Mouse (Mus musculus): ENCODE data around the gene Olfr958.
A peak's percentile ranks its signal among the peaks of the same experiment; 100 is the strongest.

The Olfr958 gene

DNA sequence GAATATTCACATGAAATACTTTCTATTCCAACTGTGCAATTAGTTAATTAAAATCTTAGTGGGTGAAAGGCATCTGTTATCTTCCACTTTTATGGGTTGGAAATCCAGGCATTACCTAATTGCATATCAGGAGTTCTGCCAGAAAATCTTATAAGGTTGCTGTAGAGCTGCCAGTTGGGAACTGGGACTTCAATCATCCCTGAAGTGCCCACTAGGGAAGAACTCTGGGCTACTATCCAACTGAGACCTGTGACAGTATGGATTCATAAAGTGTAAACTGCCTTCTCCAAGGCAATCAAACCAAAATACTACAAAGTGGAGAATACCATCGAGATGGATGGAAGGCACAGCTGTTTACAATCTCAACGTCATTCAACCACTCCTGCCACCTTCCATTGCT is at the start of gene Olfr958:
TSS of gene Olfr958 (minus strand) at position 109 of the 400 bp plus-strand sequence.
- no peak for DNase-seq (ENCODE audit: low spot score in 2 of 2)

DNA sequence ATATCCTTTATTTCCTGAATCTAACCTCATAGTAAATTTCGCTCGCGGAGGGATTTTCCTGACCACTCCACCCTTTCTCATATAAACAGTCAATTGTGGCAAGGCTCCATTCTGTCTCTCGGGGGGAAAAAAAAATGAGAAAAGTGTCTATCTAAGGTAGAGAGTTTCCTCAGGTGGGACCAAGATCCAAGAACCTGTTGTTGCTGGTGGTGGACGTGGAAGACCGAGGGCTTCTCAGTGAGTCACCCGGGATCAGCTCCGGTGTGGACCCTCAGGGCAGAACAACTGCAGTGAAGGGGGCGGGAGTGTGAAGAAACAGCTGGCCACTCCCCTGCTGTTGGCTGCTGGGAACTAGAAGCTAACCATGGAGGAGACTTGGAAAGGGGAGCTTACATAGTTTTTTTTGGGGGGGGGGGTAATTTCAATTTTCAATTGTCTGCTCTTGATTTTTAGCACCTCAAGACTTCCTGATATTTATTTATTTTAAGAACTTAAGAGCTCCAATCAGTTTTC is 49.5 kb upstream of the Olfr958 start:
- DNase-seq (ENCODE audit: low spot score in 2 of 2), result peak; percentile 26 to 65

DNA sequence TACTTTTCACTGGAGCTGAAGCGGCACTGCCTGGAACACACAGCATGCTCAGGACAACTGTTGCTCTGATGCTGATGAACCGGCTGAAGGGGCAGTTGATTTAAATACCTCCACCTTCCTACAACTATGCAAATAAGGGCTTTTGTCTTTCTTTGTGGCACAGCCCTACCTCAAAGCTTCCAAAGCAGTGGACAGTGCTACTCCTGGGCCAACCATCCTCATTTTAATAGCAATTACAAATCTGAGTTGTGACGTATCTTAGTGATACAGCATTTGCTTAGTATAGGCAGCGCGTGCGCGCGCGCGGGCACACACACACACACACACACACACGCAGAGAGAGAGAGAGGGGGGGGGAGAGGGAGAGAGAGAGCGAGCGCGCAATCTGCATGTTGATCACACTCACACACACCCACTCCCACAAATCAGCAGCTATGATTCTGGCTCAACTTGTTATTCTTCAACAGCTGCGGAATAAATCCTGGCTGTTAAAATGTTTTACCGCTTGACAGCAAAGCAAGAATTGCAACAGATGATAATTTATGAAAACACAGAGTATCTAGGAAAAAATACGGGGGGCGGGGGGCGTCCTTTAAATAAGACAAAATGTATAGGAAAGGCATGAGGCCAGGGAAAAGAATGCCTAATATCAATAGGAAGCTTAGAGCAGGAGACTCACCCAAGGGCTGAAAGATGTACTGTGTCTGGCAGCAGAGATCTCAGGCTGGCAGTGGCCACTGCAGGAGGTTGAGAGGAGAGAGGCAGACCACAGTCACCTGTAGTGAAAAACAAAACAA is 48.9 kb upstream of the Olfr958 start:
- no peak for DNase-seq (ENCODE audit: low spot score in 2 of 2)

DNA sequence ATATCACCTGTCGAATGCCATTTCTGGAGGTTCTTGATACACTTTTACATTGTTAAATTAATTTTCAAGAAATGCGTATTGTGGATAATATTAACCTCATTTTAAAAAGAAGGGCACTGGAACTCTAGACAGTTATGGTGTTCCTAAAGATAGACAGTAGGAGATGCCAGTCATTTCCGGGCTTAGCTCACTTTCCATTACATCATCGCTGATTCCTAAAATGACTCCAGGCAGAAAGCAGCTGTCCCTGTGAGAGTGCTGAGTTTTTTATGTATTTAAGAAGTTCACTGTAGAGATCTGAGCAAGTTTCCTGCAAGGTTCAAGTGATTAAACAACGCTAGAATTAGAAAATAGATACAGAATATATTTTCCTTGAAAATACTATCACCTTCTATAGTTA is 23.2 kb upstream of the Olfr958 start:
- DNase-seq (ENCODE audit: low spot score in 2 of 2), result no peak

DNA sequence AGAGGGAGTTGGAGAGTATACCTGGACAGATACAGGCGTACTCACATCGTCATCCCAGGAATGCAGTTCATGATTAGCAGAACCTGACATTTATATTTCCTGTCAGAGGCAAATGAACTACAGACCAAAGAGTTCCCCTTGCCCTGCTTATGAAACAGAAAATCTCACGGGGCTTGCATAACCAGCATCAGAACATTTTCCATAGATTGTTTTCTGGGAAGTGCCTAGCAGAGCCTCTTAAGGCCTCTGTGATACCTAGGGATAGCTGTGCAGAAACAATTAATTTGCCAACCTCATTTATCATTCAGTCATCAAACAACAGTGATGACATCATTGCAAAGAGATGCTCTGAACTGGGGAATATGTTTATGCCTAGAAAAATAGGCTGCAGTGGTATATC is 21.6 kb upstream of the Olfr958 start, which contains the start of gene Olfr959:
TSS of gene Olfr959 (minus strand) at position 101 of the 400 bp plus-strand sequence.
- DNase-seq (ENCODE audit: low spot score in 2 of 2), result no peak

DNA sequence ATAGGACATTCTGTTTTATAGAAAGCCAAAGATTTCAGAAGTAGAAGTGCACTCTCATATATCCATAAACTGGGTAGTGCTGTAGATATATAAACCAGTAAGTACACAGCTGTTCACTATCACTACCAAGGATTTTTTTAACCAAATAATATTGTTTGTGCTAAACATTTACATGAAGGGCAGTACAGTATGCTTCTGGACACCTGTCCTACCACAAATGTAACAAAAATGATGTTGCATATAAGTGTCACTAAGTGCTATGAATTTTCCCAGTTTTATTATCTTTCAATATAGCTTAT is 4.4 kb upstream of the Olfr958 start:
- no peak for DNase-seq (ENCODE audit: low spot score in 2 of 2)

DNA sequence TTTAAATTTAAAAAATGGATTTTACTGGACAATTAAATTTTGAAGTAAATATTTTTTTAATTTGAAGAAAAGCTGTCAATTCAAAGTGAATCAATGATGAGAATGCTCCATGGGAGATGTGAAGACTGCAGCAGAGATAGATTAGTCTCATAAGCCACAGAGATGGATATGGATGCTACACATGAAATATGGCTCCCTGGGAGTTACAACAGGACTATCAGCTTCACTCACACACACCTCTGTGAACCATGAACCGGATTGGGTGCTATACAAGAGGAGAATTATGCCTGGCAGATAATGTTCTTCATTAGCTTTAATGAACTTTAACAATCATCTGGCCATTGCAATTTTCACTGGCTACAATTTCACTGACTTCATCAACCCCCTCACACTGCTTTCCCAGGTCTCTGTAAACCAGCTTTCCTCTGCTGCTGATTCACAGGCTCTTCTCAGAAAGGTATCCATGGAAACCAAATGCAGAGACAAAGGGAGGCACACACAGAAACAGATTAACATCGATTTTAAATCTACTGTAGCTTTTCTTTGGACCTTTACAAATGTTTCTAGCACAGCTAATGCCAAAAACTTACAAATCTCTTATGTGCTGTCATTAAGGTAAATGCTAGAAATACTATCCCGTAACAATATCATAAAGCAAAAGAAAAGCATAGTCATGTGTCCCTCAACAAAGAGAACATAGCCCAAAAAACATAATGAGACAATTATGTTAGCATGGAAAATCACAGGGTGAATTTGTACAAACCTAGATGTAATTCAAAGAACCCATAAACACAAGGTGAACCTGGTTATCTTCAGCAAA is 3.9 kb upstream of the Olfr958 start:
- no peak for DNase-seq (ENCODE audit: low spot score in 2 of 2)

DNA sequence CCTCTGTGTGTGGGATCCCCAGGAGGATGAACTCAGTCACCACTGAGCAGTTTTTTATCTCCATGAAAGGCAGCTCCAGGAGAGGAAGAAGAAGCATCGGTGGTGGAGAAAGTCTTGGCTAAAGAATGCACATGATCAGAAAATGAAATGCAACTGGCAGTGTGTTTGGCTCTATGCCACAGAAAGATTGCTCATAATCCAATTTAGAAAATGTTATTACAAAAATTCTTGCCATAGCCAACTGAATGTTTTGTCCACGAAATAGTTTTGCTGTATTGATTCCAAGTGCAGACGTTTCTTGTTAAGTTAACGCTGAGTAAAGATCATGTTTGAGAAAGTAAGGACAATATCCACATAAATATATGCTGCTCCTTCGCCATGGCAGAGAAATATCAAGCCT is 3.0 kb downstream of the Olfr958 start:
- no peak for DNase-seq (ENCODE audit: low spot score in 2 of 2)

DNA sequence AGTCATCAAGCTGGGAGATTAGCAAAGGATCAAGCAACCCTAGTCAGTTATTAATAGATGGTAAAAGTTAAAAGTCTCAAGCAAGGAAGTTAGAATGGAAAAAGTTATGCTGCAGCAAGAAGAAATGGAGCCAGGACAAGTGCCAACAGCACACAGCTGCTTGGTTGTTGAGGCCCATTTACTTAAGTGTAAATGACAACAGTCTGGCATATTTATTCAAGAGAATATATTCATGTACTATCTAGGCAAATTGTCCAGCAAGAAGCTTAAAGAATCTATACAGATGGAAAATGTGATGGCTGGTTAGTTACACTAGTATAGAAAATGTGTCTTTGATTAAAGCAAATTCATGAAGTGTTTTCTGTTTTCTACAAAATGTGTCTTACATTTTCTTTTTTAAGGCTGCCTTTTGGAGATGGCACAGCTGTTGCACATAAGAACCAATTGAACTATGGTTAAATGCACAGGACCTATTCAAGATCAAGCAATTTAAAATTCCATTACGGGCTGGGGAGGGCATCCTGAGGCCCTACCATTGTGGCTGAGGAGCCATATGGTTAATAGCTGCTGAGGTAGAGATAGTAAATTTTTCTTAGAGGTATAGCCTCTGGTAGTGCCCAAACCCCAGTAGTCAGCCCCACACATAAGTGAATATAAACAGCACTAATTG is 30.1 kb downstream of the Olfr958 start:
- no peak for DNase-seq (ENCODE audit: low spot score in 2 of 2)

DNA sequence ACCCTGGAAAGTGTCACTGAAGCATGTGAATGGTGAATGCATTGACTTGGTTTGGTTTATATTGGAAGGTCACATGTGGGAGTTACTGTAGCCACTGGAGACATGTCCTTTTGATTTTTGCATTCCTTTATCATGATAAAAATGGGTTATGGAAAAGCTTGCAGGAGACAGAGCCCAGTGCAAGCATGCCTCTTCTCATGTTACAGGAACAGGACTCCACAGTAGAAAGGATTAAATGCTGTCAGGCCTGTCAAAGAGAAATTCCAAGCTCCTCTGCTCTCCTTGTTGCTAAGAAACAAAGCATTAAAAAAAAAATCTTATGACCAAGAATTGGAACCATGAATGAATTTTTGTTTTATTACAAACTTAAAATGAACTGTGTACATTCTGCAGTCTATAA is 35.3 kb downstream of the Olfr958 start:
- DNase-seq (ENCODE audit: low spot score in 2 of 2), result no peak

DNA sequence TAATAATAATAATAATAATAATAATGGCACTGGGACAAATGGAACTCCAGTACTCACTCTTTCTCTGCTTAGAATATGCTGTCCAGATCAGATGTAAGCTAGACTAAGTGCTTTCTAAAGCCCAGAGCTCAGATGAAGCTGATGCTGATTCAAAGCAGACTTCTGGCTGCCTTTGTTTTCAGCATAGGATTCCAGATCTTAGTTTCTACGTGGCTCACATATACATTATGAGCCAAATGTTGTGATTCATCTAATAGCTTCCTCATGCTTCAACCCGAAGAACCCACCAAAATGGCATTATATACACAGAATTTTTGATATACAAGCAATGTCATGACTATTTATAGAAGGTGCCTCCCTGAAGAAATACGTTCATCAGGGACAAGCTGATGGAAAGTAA is 38.3 kb downstream of the Olfr958 start, which contains the start of gene Olfr957:
TSS of gene Olfr957 (minus strand) at position 279 of the 400 bp plus-strand sequence.
- DNase-seq (ENCODE audit: low spot score in 2 of 2), result no peak

DNA sequence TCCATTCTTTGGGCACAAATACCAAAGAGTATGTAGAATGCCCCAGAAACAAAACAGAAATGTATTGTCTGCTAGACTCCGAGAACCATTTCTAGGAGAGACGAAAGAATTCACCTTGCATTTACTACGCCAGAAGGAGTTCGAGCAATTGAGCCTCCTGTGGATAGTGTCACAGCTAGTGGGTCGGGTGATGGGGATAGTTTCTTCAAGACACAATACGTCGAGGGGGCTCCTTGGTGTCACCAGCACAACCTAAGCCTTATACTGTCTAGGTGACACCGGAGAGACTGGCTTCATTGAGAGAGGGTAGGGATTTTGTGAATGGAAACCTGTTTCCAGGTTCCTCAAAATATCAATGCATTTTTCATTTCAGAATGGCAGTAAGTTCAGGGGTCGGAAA is 44.4 kb downstream of the Olfr958 start:
- DNase-seq (ENCODE audit: low spot score in 2 of 2), result no peak

DNA sequence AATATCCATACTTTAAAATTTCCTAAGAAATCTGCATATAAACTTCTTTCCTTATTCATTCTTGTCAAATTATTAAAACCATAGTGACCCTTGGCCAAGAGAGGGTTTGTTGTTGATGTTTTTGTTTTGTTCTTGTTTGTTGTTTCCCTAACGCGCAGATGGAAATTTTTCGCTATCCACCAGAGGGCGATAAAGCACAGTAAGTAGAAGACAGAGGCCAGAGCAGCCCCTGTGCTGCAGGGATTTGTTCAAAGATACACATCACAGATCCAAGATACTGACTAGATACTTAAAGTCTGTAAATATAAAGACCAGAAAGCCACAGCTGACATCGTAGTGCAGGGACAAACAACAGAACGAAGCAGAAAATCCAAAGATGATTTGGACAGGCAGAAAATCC is 44.9 kb downstream of the Olfr958 start:
- peak in 1 of 2 experiments; percentile 61 for DNase-seq (ENCODE audit: low spot score in 2 of 2)

Data from urinary bladder, postnatal 4 days (tissue).